Mouse (Mus musculus): ENCODE results near the gene Btbd35f22.
"Not testable (repeated sequence)": the region's sequence is repeated elsewhere in the genome, so short reads cannot be mapped to it uniquely, and the experiment has no call there.

Btbd35f22 gene

DNA sequence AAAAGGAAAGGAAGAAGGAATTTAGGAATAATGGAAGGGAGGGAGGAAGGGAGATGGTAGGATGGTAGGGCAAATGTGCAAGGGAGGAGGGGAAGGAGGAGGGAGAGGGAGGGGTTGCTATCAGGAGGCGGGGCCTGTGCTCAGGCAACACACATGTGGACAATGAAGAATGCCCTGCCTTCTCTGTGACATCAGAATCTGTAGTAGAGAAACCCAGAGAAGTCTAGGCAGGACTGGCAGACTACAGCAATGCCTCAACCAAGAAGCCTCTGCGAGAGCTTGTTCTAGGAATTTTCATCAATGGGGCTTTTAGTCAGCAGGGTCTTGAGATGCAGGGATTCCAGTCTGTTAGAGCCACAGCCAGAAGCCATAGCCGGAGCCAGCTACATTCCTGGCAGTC is at the start of gene Btbd35f22:
TSS of gene Btbd35f22 (plus strand) at position 301 of the 400 bp plus-strand sequence.
- not testable (repeated sequence) for DNase-seq (ENCODE audit: low read depth, low spot score)

Data from c-Kit-negative CD71-positive TER-119-positive erythroid progenitor cells, embryonic 14.5 days (primary cell).